In genomic region chr14:36778956-36779355, GRCm38 (mm10) we compare ENCODE assay signal across 9 mouse cellular contexts.
A peak's percentile ranks its signal among the peaks of the same experiment; 100 is the strongest.
DNase-seq lines count a peak whose midpoint lies in the region; ATAC-seq and TF ChIP-seq lines count a peak whose summit lies in the region.
"Had no signal": no experiment of that assay in that cellular context is flagged by ENCODE, and none has a peak within 500 bp of the region (broad histone marks: within the 10 kb centered on the region; RNA-seq: fewer than 3 reads in every experiment).

No protein-coding gene starts in this region.

- H3K9ac ChIP-seq in heart, postnatal 0 days (replicated peaks; ENCODE audit: low read depth, low read length): no peak overlapping the region
- H3K9ac ChIP-seq in kidney, embryonic 14.5 days (ENCODE audit: low read depth, low read length): no peak overlapping the region

- peak; percentile 63 for TF ChIP-seq CTCF in heart, postnatal 0 days (IDR thresholded peaks at IDR 0.05; ENCODE audit: low read depth)

- intact Hi-C loops in heart, postnatal 25 days (cut with DNase I): loop anchor here (10.0 kb wide), 1 partner anchor 1964 kb away; no protein-coding TSS in a partner anchor
- intact Hi-C loops in left cerebral cortex, postnatal 25 days (cut with DNase I): loop anchor here (2.0 kb wide), 1 partner anchor 1968 kb away; no protein-coding TSS in a partner anchor

- H3K4me1 ChIP-seq in heart, postnatal 0 days (ENCODE audit: control insufficient read depth, insufficient read depth): no peaks in the 10 kb centered on the region
- no peaks in the 10 kb centered on the region for H3K4me1 ChIP-seq in kidney, embryonic 14.5 days (ENCODE audit: control insufficient read depth, insufficient read depth, low read length)

- H3K4me3 ChIP-seq in heart, postnatal 0 days (ENCODE audit: low read depth, low read length): no peak overlapping the region
- no peak overlapping the region for H3K4me3 ChIP-seq in kidney, embryonic 14.5 days (ENCODE audit: low read length)

- no peak overlapping the region for H3K4me2 ChIP-seq in heart, postnatal 0 days (ENCODE audit: low read depth, low read length)
- H3K4me2 ChIP-seq in kidney, embryonic 14.5 days (replicated peaks; ENCODE audit: low read depth, low read length): no peak overlapping the region

- TF ChIP-seq EP300 in heart, postnatal 0 days (IDR thresholded peaks at IDR 0.05; ENCODE audit: low read depth): no peak

- H3K27ac ChIP-seq in heart, postnatal 0 days (ENCODE audit: low read depth): no peak overlapping the region
- no peak overlapping the region for H3K27ac ChIP-seq in kidney, embryonic 14.5 days (ENCODE audit: low read depth, low read length)

- H3K36me3 ChIP-seq in heart, postnatal 0 days (replicated peaks; ENCODE audit: control insufficient read depth, insufficient read depth, low read length): no peaks in the 10 kb centered on the region
- H3K36me3 ChIP-seq in kidney, embryonic 14.5 days (ENCODE audit: control insufficient read depth, insufficient read depth, low read length): no peaks in the 10 kb centered on the region
- H3K36me3 ChIP-seq: G1E had no signal

- WGBS in heart, postnatal 0 days: 49% methylated on average over 1 of the region's 1 CpGs
- 71% methylated on average over 1 of the region's 1 CpGs for WGBS in kidney, embryonic 14.5 days

- 0 out of 2 replicates have a peak, but pooled peaks have one; percentile 39 for ATAC-seq in heart, postnatal 0 days (ENCODE audit: insufficient read depth, low read depth)
- no peak for ATAC-seq in kidney, embryonic 14.5 days (ENCODE audit: low FRiP score, low TSS enrichment)

- no peaks in the 10 kb centered on the region for H3K27me3 ChIP-seq in heart, postnatal 0 days (ENCODE audit: control insufficient read depth, insufficient read depth, low read length)
- H3K27me3 ChIP-seq in kidney, embryonic 14.5 days (ENCODE audit: control insufficient read depth, insufficient read depth, low read length): no peaks in the 10 kb centered on the region

- H3K9me3 ChIP-seq in heart, postnatal 0 days (replicated peaks; ENCODE audit: control insufficient read depth, low read length): no peaks in the 10 kb centered on the region
- no peaks in the 10 kb centered on the region for H3K9me3 ChIP-seq in kidney, embryonic 14.5 days (ENCODE audit: control insufficient read depth, low read length)
- H3K9me3 ChIP-seq: G1E had no signal

- DNase-seq in heart, postnatal 0 days (ENCODE audit: low spot score): peak; percentile 14
- DNase-seq in heart, postnatal 25 days (ENCODE audit: low spot score): no peak
- peak; percentile 13 for DNase-seq in ES-CJ7 (ENCODE audit: low read depth, low spot score)
- peak; percentile 62 for DNase-seq in embryo, embryonic 10 days (ENCODE audit: low spot score)
- peak; percentile 43 to 47 for DNase-seq in left cerebral cortex, postnatal 25 days (ENCODE audit: low spot score in 2 of 2)
- no peak for DNase-seq in spleen, postnatal 36 days (ENCODE audit: low spot score in 2 of 2)
- no peak for DNase-seq in gastrocnemius, postnatal 4 days (ENCODE audit: low spot score in 2 of 2)

Comparison
In these comparisons a context has a peak if more than half of its experiments do, and no peak if none do; other contexts are left out.
1. DNase-seq: peak in heart, postnatal 0 days (single experiment), ES-CJ7 (single experiment), embryo, embryonic 10 days (single experiment) and left cerebral cortex, postnatal 25 days (2 of 2); none in heart, postnatal 25 days (single experiment), spleen, postnatal 36 days (0 of 2) and gastrocnemius, postnatal 4 days (0 of 2).